Mouse (Mus musculus): ENCODE data around the gene Krt7.

DNA sequence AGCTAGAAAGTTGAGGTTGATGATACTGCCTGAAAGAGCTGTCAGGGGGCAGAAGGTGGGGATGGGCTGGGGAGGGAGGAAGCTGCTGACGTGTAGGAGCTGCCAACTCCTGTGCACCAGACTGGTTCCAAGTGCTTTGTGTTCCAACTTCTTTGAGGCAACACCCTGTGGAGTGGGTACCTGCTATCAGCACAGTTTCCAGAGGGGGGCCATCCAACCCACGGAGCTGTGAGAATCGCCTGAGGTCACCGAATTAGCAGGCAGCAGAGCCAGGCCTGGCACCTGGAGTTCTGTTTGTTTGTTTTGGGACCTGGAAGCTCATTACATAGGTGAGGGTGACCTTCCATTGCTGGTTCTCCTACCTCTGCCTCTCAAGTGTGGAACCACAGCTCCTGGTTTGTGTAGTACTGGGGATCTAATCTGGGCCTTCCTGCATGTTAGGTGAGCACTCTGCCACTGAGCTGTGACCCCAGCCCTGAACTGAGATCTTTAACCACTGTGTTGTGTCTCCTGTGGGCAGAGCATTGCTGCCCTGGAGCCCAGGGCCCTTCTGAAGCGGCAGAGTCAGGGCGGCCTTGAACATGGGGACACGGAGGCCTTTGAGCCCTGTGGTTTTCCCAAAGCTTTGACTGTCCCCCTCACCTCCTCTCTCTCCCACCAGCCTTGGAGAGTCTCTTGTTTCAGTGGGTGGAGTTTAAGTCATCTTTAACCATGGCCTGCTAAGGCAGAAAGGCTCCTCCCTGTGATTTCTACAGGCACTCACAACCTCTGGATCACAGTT lies 45.8 kb upstream of the Krt7 start:
- TF ChIP-seq POLR2A (IDR thresholded peaks at IDR 0.05; ENCODE audit: borderline replicate concordance, extremely low read depth, insufficient read depth, insufficient read length, poor library complexity, severe bottlenecking) (no peak), CTCF (IDR thresholded peaks at IDR 0.05; ENCODE audit: borderline replicate concordance, extremely low read depth, insufficient read depth, insufficient read length) (no peak)

All from brain, embryonic 14.5 days (tissue).